Mouse (Mus musculus) urinary bladder, postnatal 25 days (tissue): ENCODE data around the gene Dcst1.

Source experiments
- DNase-seq: peaks from one replicate; pipeline ENCODE4 v3.0.0; 2022; ENCODE audit warnings: low spot score

The Dcst1 gene

DNA sequence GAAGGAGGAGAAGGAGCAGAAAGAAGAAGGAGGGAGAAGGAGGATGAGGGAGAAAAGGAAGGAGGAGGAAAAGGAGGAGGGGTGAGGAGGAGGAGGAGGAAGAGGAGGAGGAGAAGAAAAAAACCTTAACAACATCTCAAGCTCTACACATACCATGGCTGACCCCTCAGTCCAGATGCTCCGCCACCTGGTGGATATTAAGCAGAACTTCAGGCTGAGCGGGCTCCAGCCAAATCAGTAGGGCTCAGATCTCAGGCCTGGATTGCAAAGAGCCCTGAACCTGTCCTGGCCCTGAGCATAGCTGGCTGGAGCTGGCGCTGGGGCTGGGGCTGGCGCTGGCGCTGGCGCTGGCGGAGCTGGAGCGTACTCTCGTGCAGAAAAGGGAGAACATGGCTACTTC is 57.0 kb downstream of the Dcst1 start:
- peak; percentile 44 for DNase-seq

DNA sequence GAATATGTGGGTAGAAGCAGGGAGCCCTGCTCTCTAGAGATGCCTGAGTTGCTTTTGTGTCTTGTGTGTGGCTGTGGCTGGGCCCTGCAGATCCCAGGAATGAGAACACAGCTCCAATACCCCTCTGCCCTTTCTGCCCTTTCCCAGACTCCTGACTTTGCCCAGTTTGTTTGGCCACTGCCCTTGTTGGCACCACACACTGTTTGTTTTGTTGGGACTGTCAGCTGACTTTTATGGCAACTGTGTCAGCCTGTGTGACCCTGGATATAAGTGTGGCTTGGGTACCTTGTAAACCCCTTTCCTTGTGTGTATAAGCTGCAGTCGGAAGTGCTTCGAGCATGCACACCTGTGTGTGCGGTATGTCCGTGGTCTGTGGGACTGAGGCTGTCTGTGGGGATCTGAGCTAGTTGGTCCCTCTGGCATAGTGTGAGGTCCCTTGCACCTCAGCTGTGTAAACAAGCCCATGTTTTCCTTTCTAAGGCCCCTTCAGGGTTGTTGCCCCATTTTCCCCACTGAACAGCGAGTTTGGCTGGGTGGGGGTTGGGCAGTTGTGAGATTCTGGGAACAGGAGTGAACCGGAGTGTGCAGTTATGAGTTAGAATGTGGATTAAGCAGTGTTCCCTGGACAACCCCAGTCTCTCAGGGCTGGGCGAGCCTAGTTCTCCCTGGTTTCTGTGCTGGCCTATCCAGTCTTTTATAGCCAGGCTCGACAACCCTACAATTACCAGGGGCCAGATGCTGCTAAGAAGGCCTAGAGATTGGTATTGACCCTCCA is 59.3 kb downstream of the Dcst1 start:
- no peak for DNase-seq

DNA sequence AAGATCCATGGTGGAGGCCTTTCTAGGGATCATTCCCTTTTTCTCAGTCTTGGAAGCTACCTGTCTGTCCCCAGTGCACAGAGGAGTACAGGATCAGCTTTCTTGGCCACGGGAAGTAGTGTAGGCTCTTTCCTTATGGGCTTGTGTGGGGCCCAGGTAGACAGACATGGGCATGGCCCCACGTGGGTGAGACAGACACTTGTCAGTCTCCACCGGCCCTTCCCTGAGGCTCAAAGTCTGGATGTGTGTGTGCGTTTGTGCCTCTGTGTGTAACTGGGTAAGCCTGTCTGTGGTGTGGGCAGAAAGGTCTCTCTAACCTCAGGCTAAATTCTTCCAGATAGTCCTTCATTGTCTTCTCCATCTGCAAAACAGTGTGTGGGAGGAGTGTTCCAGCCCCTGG is 59.9 kb downstream of the Dcst1 start:
- no peak for DNase-seq

- no peak for DNase-seq
Measured at GRCm38 (mm10) chr3:89304440-89304839, 60.6 kb downstream of the Dcst1 start.

DNA sequence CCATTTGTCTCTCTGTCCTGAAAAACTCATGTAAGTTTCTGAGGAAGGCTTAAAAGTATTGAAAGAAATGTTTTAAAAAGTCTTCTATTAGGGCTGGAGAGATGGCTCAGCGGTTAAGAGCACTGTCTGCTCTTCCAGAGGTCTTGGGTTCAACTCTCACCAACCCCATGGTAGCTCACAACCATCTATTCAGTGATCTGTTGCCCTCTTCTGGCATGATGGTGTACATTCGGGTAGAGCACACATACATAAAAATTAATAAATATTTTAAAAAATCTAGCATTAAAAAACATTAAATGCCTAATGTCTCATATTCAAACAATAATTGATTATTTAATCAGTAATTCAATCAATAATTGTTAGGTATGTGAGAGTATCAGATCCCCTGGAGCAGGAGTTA is 64.5 kb downstream of the Dcst1 start:
- DNase-seq = no peak
